Mouse (Mus musculus): ENCODE data around the gene Pnrc2.

The Pnrc2 gene

GRCm38 (mm10) chr4:135870227-135871023 is 3.2 kb downstream of the Pnrc2 start:
- no peak for DNase-seq (ENCODE audit: low spot score)

GRCm38 (mm10) chr4:135868996-135869395 is 4.7 kb downstream of the Pnrc2 start:
- DNase-seq (ENCODE audit: low spot score), result no peak

- no peak for DNase-seq (ENCODE audit: low spot score)
Measured at GRCm38 (mm10) chr4:135857597-135858186, 16.0 kb downstream of the Pnrc2 start.

GRCm38 (mm10) chr4:135856223-135857091 is 17.2 kb downstream of the Pnrc2 start:
- peak; percentile 54 for DNase-seq (ENCODE audit: low spot score)

GRCm38 (mm10) chr4:135855536-135856222 is 18.0 kb downstream of the Pnrc2 start, which contains the start of gene Srsf10:
Gene Srsf10 (plus strand): TSS chr4:135855747.
- DNase-seq (ENCODE audit: low spot score), result peak; percentile 96

GRCm38 (mm10) chr4:135855080-135855479 is 18.6 kb downstream of the Pnrc2 start:
- no peak for DNase-seq (ENCODE audit: low spot score)

- no peak for DNase-seq (ENCODE audit: low spot score)
Measured at GRCm38 (mm10) chr4:135854630-135855029, 19.0 kb downstream of the Pnrc2 start.

- DNase-seq (ENCODE audit: low spot score), result no peak
Measured at GRCm38 (mm10) chr4:135853987-135854546, 19.6 kb downstream of the Pnrc2 start.

- no peak for DNase-seq (ENCODE audit: low spot score)
Measured at GRCm38 (mm10) chr4:135851942-135852341, 21.7 kb downstream of the Pnrc2 start.

GRCm38 (mm10) chr4:135850411-135851095 is 23.1 kb downstream of the Pnrc2 start:
- DNase-seq (ENCODE audit: low spot score), result no peak

- DNase-seq (ENCODE audit: low spot score), result no peak
Measured at GRCm38 (mm10) chr4:135847581-135847980, 26.1 kb downstream of the Pnrc2 start.

- peak; percentile 70 for DNase-seq (ENCODE audit: low spot score)
Measured at GRCm38 (mm10) chr4:135844400-135844799, 29.2 kb downstream of the Pnrc2 start.

- DNase-seq (ENCODE audit: low spot score), result no peak
Measured at GRCm38 (mm10) chr4:135839293-135840011, 34.2 kb downstream of the Pnrc2 start.

GRCm38 (mm10) chr4:135838925-135839292 is 34.7 kb downstream of the Pnrc2 start:
- DNase-seq (ENCODE audit: low spot score), result no peak

GRCm38 (mm10) chr4:135834124-135834717 is 39.4 kb downstream of the Pnrc2 start:
- no peak for DNase-seq (ENCODE audit: low spot score)

GRCm38 (mm10) chr4:135833301-135834123 is 40.1 kb downstream of the Pnrc2 start:
- DNase-seq (ENCODE audit: low spot score), result no peak

GRCm38 (mm10) chr4:135832070-135832469 is 41.6 kb downstream of the Pnrc2 start:
- DNase-seq (ENCODE audit: low spot score), result peak; percentile 68

GRCm38 (mm10) chr4:135828491-135828890 is 45.2 kb downstream of the Pnrc2 start:
- peak; percentile 86 for DNase-seq (ENCODE audit: low spot score)

- DNase-seq (ENCODE audit: low spot score), result no peak
Measured at GRCm38 (mm10) chr4:135824254-135824653, 49.4 kb downstream of the Pnrc2 start.

Measured in lung, postnatal 25 days (tissue).